Mouse (Mus musculus) intestine, embryonic 16.5 days (tissue): Measurements from ENCODE around the gene Tgfbi. TPM values are rescaled to one million over a fixed set of nuclear protein-coding genes. Genes with fewer than 3 reads are reported as not detected.

Source experiments
- ATAC-seq: fragments of 200-750 bp; cut with Nextera tagmentation; 2 replicates; pipeline ENCODE4 v1.8.0; 2017; ENCODE audit warnings: moderate TSS enrichment, moderate library complexity
- H3K27ac ChIP-seq: fragments of 300-500 bp; sonication (generic); 2 replicates; pipeline ENCODE4 v1.5.1; 2014; ENCODE audit warnings: mild to moderate bottlenecking, low read length
- H3K27me3 ChIP-seq: fragments of 300-500 bp; sonication (generic); replicated peaks from 2 replicates; pipeline ENCODE4 v1.6.1; 2014; ENCODE audit warnings: low read length, control low read depth, mixed read lengths; ENCODE audit not compliant: control insufficient read depth, insufficient read depth
- H3K36me3 ChIP-seq: fragments of 300-500 bp; sonication (generic); 2 replicates; pipeline ENCODE4 v1.6.1; 2014; ENCODE audit warnings: low read length, control low read depth; ENCODE audit not compliant: control insufficient read depth, insufficient read depth
- H3K4me1 ChIP-seq: fragments of 300-500 bp; sonication (generic); 2 replicates; pipeline ENCODE4 v1.6.1; 2014; ENCODE audit warnings: low read length, control low read depth, mixed read lengths; ENCODE audit not compliant: control insufficient read depth, insufficient read depth
- H3K4me2 ChIP-seq: fragments of 300-500 bp; sonication (generic); 2 replicates; pipeline ENCODE4 v1.6.1; 2014; ENCODE audit warnings: low read depth, low read length, control low read depth
- H3K4me3 ChIP-seq: fragments of 300-500 bp; sonication (generic); 2 replicates; pipeline ENCODE4 v1.5.1; 2014; ENCODE audit warnings: mild to moderate bottlenecking, low read length
- H3K9ac ChIP-seq: fragments of 300-500 bp; sonication (generic); 2 replicates; pipeline ENCODE4 v1.6.1; 2014; ENCODE audit warnings: low read depth, low read length
- H3K9me3 ChIP-seq: fragments of 300-500 bp; sonication (generic); 2 replicates; pipeline ENCODE4 v1.6.1; 2016; ENCODE audit warnings: low read length, control low read depth; ENCODE audit not compliant: control insufficient read depth
- WGBS: fragments of 180-500 bp; shearing (Covaris S2); extraction: QIAGEN DNeasy Blood & Tissue Kit; methylation state at CpG from one replicate; pipeline ENCODE4 v1.1.7; 2014; 5-methylcytosine and 5-hydroxymethylcytosine counted together
- polyA plus RNA-seq: library from polyadenylated mRNA; unstranded; fragments of >200 nt; fragmentation: Nextera tagmentation; extraction: Ambion mirVana; gene quantifications from 2 replicates; pipeline ENCODE4 v1.2.1, GENCODE M21; 2015

Tgfbi gene
- polyA plus RNA-seq, 1 experiment from 2014 or later: 124 TPM

GRCm38 (mm10) chr13:56580450-56580849 lies 28.9 kb upstream of the Tgfbi start:
- Histone ChIP-seq H3K9ac (no peak overlapping the region), H3K4me3 (no peak overlapping the region), H3K9me3 (no peaks in the 10 kb centered on the region), H3K4me1 (peaks cover 34% of the 10 kb centered on the region), H3K4me2 (no peak overlapping the region), H3K27ac (no peak overlapping the region), H3K27me3 (no peaks in the 10 kb centered on the region), H3K36me3 (no peaks in the 10 kb centered on the region)
- no peak for ATAC-seq
- WGBS: 75% methylated on average over 5 of the region's 5 CpGs

- Histone ChIP-seq H3K4me3 (no peak overlapping the region), H3K9me3 (no peaks in the 10 kb centered on the region), H3K27me3 (no peaks in the 10 kb centered on the region), H3K4me2 (no peak overlapping the region), H3K9ac (no peak overlapping the region; the same call in 1 of the 2 replicates), H3K4me1 (peaks cover 26% of the 10 kb centered on the region), H3K36me3 (no peaks in the 10 kb centered on the region), H3K27ac (peak overlapping the region; percentile 87)
- ATAC-seq: peak; percentile 21
- 15% methylated on average over 3 of the region's 3 CpGs for WGBS
These were observed 27.8 kb upstream of the Tgfbi start for GRCm38 (mm10) chr13:56581512-56581911.

- H3K9ac ChIP-seq: peak overlapping the region; percentile 25; the same call in 1 of the 2 replicates
- 2% methylated on average over 6 of the region's 6 CpGs for WGBS
- peak overlapping the region; percentile 89 for H3K27ac ChIP-seq
- no peak overlapping the region for H3K4me3 ChIP-seq
- no peaks in the 10 kb centered on the region for H3K36me3 ChIP-seq
- H3K9me3 ChIP-seq: no peaks in the 10 kb centered on the region
- peak; percentile 97 for ATAC-seq
- peak overlapping the region; percentile 39; the same call in 1 of the 2 replicates for H3K4me2 ChIP-seq
- H3K4me1 ChIP-seq: peaks cover 26% of the 10 kb centered on the region
- no peaks in the 10 kb centered on the region for H3K27me3 ChIP-seq
These were observed 27.3 kb upstream of the Tgfbi start for GRCm38 (mm10) chr13:56581961-56582434.

GRCm38 (mm10) chr13:56582720-56583119 lies 26.6 kb upstream of the Tgfbi start:
- no peak for ATAC-seq
- H3K9ac ChIP-seq: no peak overlapping the region
- WGBS: 41% methylated on average over 3 of the region's 3 CpGs
- H3K27me3 ChIP-seq: no peaks in the 10 kb centered on the region
- no peaks in the 10 kb centered on the region for H3K9me3 ChIP-seq
- H3K4me3 ChIP-seq: no peak overlapping the region
- H3K4me2 ChIP-seq: no peak overlapping the region
- peaks cover 27% of the 10 kb centered on the region for H3K4me1 ChIP-seq
- 0 out of 2 replicates have a peak overlapping the region, but pooled peaks have one; percentile 7 for H3K27ac ChIP-seq
- H3K36me3 ChIP-seq: no peaks in the 10 kb centered on the region

GRCm38 (mm10) chr13:56586046-56586445 lies 23.3 kb upstream of the Tgfbi start:
- no peak overlapping the region for H3K9ac ChIP-seq

GRCm38 (mm10) chr13:56588454-56589117 lies 20.7 kb upstream of the Tgfbi start:
- H3K4me2 ChIP-seq: no peak overlapping the region; the same call in 1 of the 2 replicates
- no peaks in the 10 kb centered on the region for H3K36me3 ChIP-seq
- H3K27me3 ChIP-seq: no peaks in the 10 kb centered on the region
- H3K4me1 ChIP-seq: peaks cover 35% of the 10 kb centered on the region
- ATAC-seq: peak; percentile 93
- no peaks in the 10 kb centered on the region for H3K9me3 ChIP-seq
- no peak overlapping the region for H3K4me3 ChIP-seq
- peak overlapping the region; percentile 41 for H3K9ac ChIP-seq
- 41% methylated on average over 14 of the region's 14 CpGs for WGBS
- H3K27ac ChIP-seq: peak overlapping the region; percentile 87

More at GRCm38 (mm10) chr13:56586046-56586445, 23.3 kb upstream of the Tgfbi start:
- H3K36me3 ChIP-seq: no peaks in the 10 kb centered on the region
- no peak overlapping the region for H3K27ac ChIP-seq
- H3K4me1 ChIP-seq: peaks cover 50% of the 10 kb centered on the region
- ATAC-seq: no peak
- H3K9me3 ChIP-seq: no peaks in the 10 kb centered on the region
- H3K4me3 ChIP-seq: no peak overlapping the region
- WGBS: 78% methylated on average over 3 of the region's 3 CpGs
- H3K27me3 ChIP-seq: no peaks in the 10 kb centered on the region
- H3K4me2 ChIP-seq: no peak overlapping the region

- no peaks in the 10 kb centered on the region for H3K36me3 ChIP-seq
- H3K4me2 ChIP-seq: no peak overlapping the region
- WGBS: 68% methylated on average over 5 of the region's 5 CpGs
- H3K9ac ChIP-seq: no peak overlapping the region
- H3K9me3 ChIP-seq: no peaks in the 10 kb centered on the region
- peaks cover 35% of the 10 kb centered on the region for H3K4me1 ChIP-seq
- no peak for ATAC-seq
- H3K4me3 ChIP-seq: no peak overlapping the region
- no peaks in the 10 kb centered on the region for H3K27me3 ChIP-seq
- H3K27ac ChIP-seq: no peak overlapping the region
These were observed 19.1 kb upstream of the Tgfbi start for GRCm38 (mm10) chr13:56590202-56590601.

GRCm38 (mm10) chr13:56591191-56591590 lies 18.1 kb upstream of the Tgfbi start:
- Histone ChIP-seq H3K4me3 (no peak overlapping the region), H3K9me3 (no peaks in the 10 kb centered on the region), H3K27me3 (no peaks in the 10 kb centered on the region), H3K27ac (no peak overlapping the region), H3K4me1 (peaks cover 42% of the 10 kb centered on the region), H3K9ac (no peak overlapping the region), H3K36me3 (no peaks in the 10 kb centered on the region), H3K4me2 (no peak overlapping the region)
- ATAC-seq: no peak
- 93% methylated on average over 8 of the region's 8 CpGs for WGBS

- H3K36me3 ChIP-seq: no peaks in the 10 kb centered on the region
- H3K4me1 ChIP-seq: peaks cover 46% of the 10 kb centered on the region
- H3K27me3 ChIP-seq: no peaks in the 10 kb centered on the region
- no peak overlapping the region for H3K4me2 ChIP-seq
- no peak overlapping the region for H3K9ac ChIP-seq
- no peak for ATAC-seq
- WGBS: 65% methylated on average over 2 of the region's 2 CpGs
- H3K9me3 ChIP-seq: no peaks in the 10 kb centered on the region
- H3K27ac ChIP-seq: no peak overlapping the region
- H3K4me3 ChIP-seq: no peak overlapping the region
These were observed 17.4 kb upstream of the Tgfbi start for GRCm38 (mm10) chr13:56591939-56592338.
